Mouse (Mus musculus) liver, embryonic 15.5 days (tissue): Measurements from ENCODE around the gene Trex1. TPM values are rescaled to one million over a fixed set of nuclear protein-coding genes. Genes with fewer than 3 reads are reported as not detected.

ENCODE experiments used
- ATAC-seq: fragments of 200-750 bp; cut with Nextera tagmentation; 2 replicates; pipeline ENCODE4 v1.8.0; 2017; ENCODE audit warnings: moderate number of reproducible peaks, mild to moderate bottlenecking, moderate library complexity; ENCODE audit not compliant: insufficient read depth
- H3K27ac ChIP-seq: fragments of 300-500 bp; sonication (generic); replicated peaks from 2 replicates; pipeline ENCODE4 v1.5.1; 2015; ENCODE audit warnings: mild to moderate bottlenecking, inconsistent platforms
- H3K27me3 ChIP-seq: fragments of 300-500 bp; sonication (generic); 2 replicates; pipeline ENCODE4 v1.6.1; 2015; ENCODE audit warnings: mild to moderate bottlenecking, inconsistent platforms
- H3K36me3 ChIP-seq: fragments of 300-500 bp; sonication (generic); replicated peaks from 2 replicates; pipeline ENCODE4 v1.6.1; 2015; ENCODE audit warnings: moderate library complexity, mild to moderate bottlenecking, inconsistent platforms
- H3K4me1 ChIP-seq: fragments of 300-500 bp; sonication (generic); replicated peaks from 2 replicates; pipeline ENCODE4 v1.6.1; 2015; ENCODE audit warnings: inconsistent platforms
- H3K4me2 ChIP-seq: fragments of 300-500 bp; sonication (generic); 2 replicates; pipeline ENCODE4 v1.6.1; 2015; ENCODE audit warnings: moderate library complexity, mild to moderate bottlenecking, inconsistent platforms
- H3K4me3 ChIP-seq: fragments of 300-500 bp; sonication (generic); replicated peaks from 2 replicates; pipeline ENCODE4 v1.5.1; 2015; ENCODE audit warnings: mild to moderate bottlenecking, inconsistent platforms
- H3K9ac ChIP-seq: fragments of 300-500 bp; sonication (generic); 2 replicates; pipeline ENCODE4 v1.6.1; 2015; ENCODE audit warnings: moderate library complexity, mild to moderate bottlenecking, inconsistent platforms
- H3K9me3 ChIP-seq: fragments of 300-500 bp; sonication (generic); replicated peaks from 2 replicates; pipeline ENCODE4 v1.6.1; 2016; ENCODE audit warnings: inconsistent platforms
- WGBS: fragments of 180-500 bp; shearing (Covaris S2); methylation state at CpG from one replicate; pipeline ENCODE4 v1.1.7; 2015; ENCODE audit warnings: mixed read lengths; ENCODE audit not compliant: insufficient replicate concordance; 5-methylcytosine and 5-hydroxymethylcytosine counted together
- polyA plus RNA-seq: library from polyadenylated mRNA; unstranded; fragments of >200 nt; fragmentation: Nextera tagmentation; extraction: Ambion mirVana; gene quantifications from 2 replicates; pipeline ENCODE4 v1.2.1, GENCODE M21; 2015

Gene Trex1
- polyA plus RNA-seq, 1 experiment from 2014 or later, result 8.6 TPM

GRCm38 (mm10) chr9:109097831-109098230 is 38.3 kb upstream of the Trex1 start:
- H3K27me3 ChIP-seq, result peaks cover 56% of the 10 kb centered on the region
- WGBS, result 53% methylated on average over 5 of the region's 5 CpGs
- peak overlapping the region; percentile 65 for H3K27ac ChIP-seq
- no peak overlapping the region for H3K4me3 ChIP-seq
- peak overlapping the region; percentile 62 for H3K4me2 ChIP-seq
- H3K9me3 ChIP-seq, result no peaks in the 10 kb centered on the region
- peaks cover 32% of the 10 kb centered on the region for H3K4me1 ChIP-seq
- peaks cover 3% of the 10 kb centered on the region; the same call in 1 of the 2 replicates for H3K36me3 ChIP-seq
- H3K9ac ChIP-seq, result no peak overlapping the region
- no peak for ATAC-seq

- WGBS, result 55% methylated on average over 6 of the region's 6 CpGs
- H3K4me1 ChIP-seq, result peaks cover 32% of the 10 kb centered on the region
Observed at GRCm38 (mm10) chr9:109097291-109097690, 37.8 kb upstream of the Trex1 start.

GRCm38 (mm10) chr9:109096856-109097255 is 37.3 kb upstream of the Trex1 start:
- Histone ChIP-seq H3K4me2 (peak overlapping the region; percentile 62), H3K9ac (peak overlapping the region; percentile 30; the same call in 1 of the 2 replicates), H3K9me3 (no peaks in the 10 kb centered on the region), H3K27me3 (peaks cover 58% of the 10 kb centered on the region), H3K36me3 (peaks cover 6% of the 10 kb centered on the region), H3K4me1 (peaks cover 32% of the 10 kb centered on the region), H3K4me3 (peak overlapping the region; percentile 57), H3K27ac (peak overlapping the region; percentile 81)
- 64% methylated on average over 6 of the region's 6 CpGs for WGBS
- ATAC-seq, result no peak

More at GRCm38 (mm10) chr9:109097291-109097690, 37.8 kb upstream of the Trex1 start:
- no peaks in the 10 kb centered on the region for H3K9me3 ChIP-seq
- ATAC-seq, result no peak
- peaks cover 58% of the 10 kb centered on the region for H3K27me3 ChIP-seq
- H3K27ac ChIP-seq, result peak overlapping the region; percentile 81
- H3K4me3 ChIP-seq, result peak overlapping the region; percentile 57; the same call in 1 of the 2 replicates
- peak overlapping the region; percentile 62 for H3K4me2 ChIP-seq
- 0 out of 2 replicates have a peak, but pooled peaks cover 3% of the 10 kb centered on the region for H3K36me3 ChIP-seq
- H3K9ac ChIP-seq, result no peak overlapping the region; the same call in 1 of the 2 replicates

- H3K36me3 ChIP-seq, result peaks cover 12% of the 10 kb centered on the region
- H3K4me2 ChIP-seq, result peak overlapping the region; percentile 62
- peaks cover 58% of the 10 kb centered on the region for H3K27me3 ChIP-seq
- WGBS, result 65% methylated on average over 9 of the region's 9 CpGs
- no peak for ATAC-seq
- no peaks in the 10 kb centered on the region for H3K9me3 ChIP-seq
- peaks cover 32% of the 10 kb centered on the region for H3K4me1 ChIP-seq
- peak overlapping the region; percentile 81 for H3K27ac ChIP-seq
- peak overlapping the region; percentile 57 for H3K4me3 ChIP-seq
- H3K9ac ChIP-seq, result peak overlapping the region; percentile 30; the same call in 1 of the 2 replicates
Observed at GRCm38 (mm10) chr9:109096251-109096661, 36.7 kb upstream of the Trex1 start.

GRCm38 (mm10) chr9:109095137-109095982 is 35.8 kb upstream of the Trex1 start, which contains the start of gene Plxnb1:
Plxnb1 (plus strand) TSS chr9:109095389.
- Histone ChIP-seq H3K4me3 (peak within 1 kb of the TSS; percentile 57), H3K9me3 (no peaks in the 10 kb centered on the region), H3K4me1 (peaks cover 38% of the 10 kb centered on the region), H3K9ac (peak within 1 kb of the TSS; percentile 45), H3K27me3 (peaks cover 58% of the 10 kb centered on the region), H3K4me2 (peak within 1 kb of the TSS; percentile 62), H3K27ac (peak within 1 kb of the TSS; percentile 81), H3K36me3 (peaks cover 14% of the 10 kb centered on the region)
- ATAC-seq, result peak; percentile 16; the same call in 1 of the 2 replicates
- under 1% methylated on average over 100 of the region's 102 CpGs for WGBS

- H3K9me3 ChIP-seq, result no peaks in the 10 kb centered on the region
- peak; percentile 45 for ATAC-seq
- H3K36me3 ChIP-seq, result peaks cover 20% of the 10 kb centered on the region
- 5% methylated on average over 21 of the region's 21 CpGs for WGBS
- H3K4me2 ChIP-seq, result peak overlapping the region; percentile 62
- peak overlapping the region; percentile 57 for H3K4me3 ChIP-seq
- H3K9ac ChIP-seq, result peak overlapping the region; percentile 45
- H3K27ac ChIP-seq, result peak overlapping the region; percentile 81
- peaks cover 44% of the 10 kb centered on the region for H3K4me1 ChIP-seq
- peaks cover 58% of the 10 kb centered on the region for H3K27me3 ChIP-seq
Observed at GRCm38 (mm10) chr9:109094553-109095136, 35.1 kb upstream of the Trex1 start.

GRCm38 (mm10) chr9:109093786-109094552 is 34.4 kb upstream of the Trex1 start:
- 29% methylated on average over 11 of the region's 11 CpGs for WGBS
- Histone ChIP-seq H3K9me3 (no peaks in the 10 kb centered on the region), H3K9ac (no peak overlapping the region), H3K27me3 (peaks cover 58% of the 10 kb centered on the region), H3K4me1 (peaks cover 40% of the 10 kb centered on the region), H3K36me3 (peaks cover 27% of the 10 kb centered on the region), H3K27ac (peak overlapping the region; percentile 55), H3K4me3 (peak overlapping the region; percentile 57), H3K4me2 (peak overlapping the region; percentile 42)
- no peak; the same call in 1 of the 2 replicates for ATAC-seq

- peaks cover 27% of the 10 kb centered on the region for H3K36me3 ChIP-seq
- 63% methylated on average over 6 of the region's 6 CpGs for WGBS
- H3K4me2 ChIP-seq, result no peak overlapping the region
- H3K4me1 ChIP-seq, result peaks cover 34% of the 10 kb centered on the region
- H3K27me3 ChIP-seq, result peaks cover 51% of the 10 kb centered on the region
- ATAC-seq, result peak; percentile 33
- no peak overlapping the region for H3K4me3 ChIP-seq
- no peaks in the 10 kb centered on the region for H3K9me3 ChIP-seq
- H3K27ac ChIP-seq, result peak overlapping the region; percentile 62
- no peak overlapping the region for H3K9ac ChIP-seq
Observed at GRCm38 (mm10) chr9:109092799-109093198, 33.3 kb upstream of the Trex1 start.

- H3K9me3 ChIP-seq, result no peaks in the 10 kb centered on the region
- WGBS, result 81% methylated on average over 8 of the region's 8 CpGs
- no peak overlapping the region for H3K9ac ChIP-seq
- peaks cover 41% of the 10 kb centered on the region for H3K27me3 ChIP-seq
- no peak overlapping the region for H3K4me2 ChIP-seq
- ATAC-seq, result no peak
- no peak overlapping the region for H3K27ac ChIP-seq
- peaks cover 27% of the 10 kb centered on the region for H3K36me3 ChIP-seq
- H3K4me3 ChIP-seq, result no peak overlapping the region
- peaks cover 36% of the 10 kb centered on the region for H3K4me1 ChIP-seq
Observed at GRCm38 (mm10) chr9:109091802-109092201, 32.3 kb upstream of the Trex1 start.

GRCm38 (mm10) chr9:109090446-109090845 is 30.9 kb upstream of the Trex1 start:
- H3K36me3 ChIP-seq, result peaks cover 27% of the 10 kb centered on the region
- H3K9me3 ChIP-seq, result no peaks in the 10 kb centered on the region
- no peak overlapping the region for H3K4me3 ChIP-seq
- no peak overlapping the region for H3K27ac ChIP-seq
- no peak for ATAC-seq
- WGBS, result 66% methylated on average over 15 of the region's 15 CpGs
- H3K9ac ChIP-seq, result no peak overlapping the region
- peaks cover 33% of the 10 kb centered on the region for H3K4me1 ChIP-seq
- peaks cover 28% of the 10 kb centered on the region for H3K27me3 ChIP-seq
- H3K4me2 ChIP-seq, result no peak overlapping the region
